Mouse (Mus musculus) macrophage (primary cell): ENCODE measurements around the gene Icam1. TPM values are rescaled to one million over a fixed set of nuclear protein-coding genes. Genes with fewer than 3 reads are reported as not detected.
A peak's percentile ranks its signal among the peaks of the same experiment; 100 is the strongest.
"Not testable (repeated sequence)": the region's sequence is repeated elsewhere in the genome, so short reads cannot be mapped to it uniquely, and the experiment has no call there.

ENCODE experiments used
- H3K27ac ChIP-seq: fragments of 350-480 bp; formaldehyde crosslinking; 2 replicates; pipeline ENCODE4 v1.9.0; 2021
- H3K36me3 ChIP-seq: fragments of 350-480 bp; formaldehyde crosslinking; 2 replicates; pipeline ENCODE4 v1.9.0; 2021; ENCODE audit errors: inconsistent target
- H3K4me3 ChIP-seq: fragments of 350-480 bp; formaldehyde crosslinking; 2 replicates; pipeline ENCODE4 v1.9.0; 2021; ENCODE audit errors: inconsistent target
- H3K79me2 ChIP-seq: fragments of 350-480 bp; formaldehyde crosslinking; 2 replicates; pipeline ENCODE4 v1.9.0; 2021; ENCODE audit errors: inconsistent target
- WGBS: methylation state at CpG from one replicate; pipeline ENCODE4 v1.1.7; 2026; ENCODE audit warnings: inconsistent platforms; ENCODE audit not compliant: missing documents; 5-methylcytosine and 5-hydroxymethylcytosine counted together
- polyA plus RNA-seq: library from polyadenylated mRNA; stranded (reverse); fragments of 250-400 nt; gene quantifications from 3 replicates; pipeline ENCODE4 v1.2.4, GENCODE M21; 2018; ENCODE audit warnings: inconsistent platforms

The Icam1 gene
- polyA plus RNA-seq, 1 experiment from 2014 or later: 39.2 TPM

- Histone ChIP-seq H3K27ac (peak within 1 kb of the TSS; percentile 58), H3K79me2 (peaks cover 16% of the 10 kb centered on the region; the same call in 1 of the 2 replicates), H3K36me3 (peaks cover 35% of the 10 kb centered on the region), H3K4me3 (peak within 1 kb of the TSS; percentile 86)
- 1% methylated on average over 72 of the region's 72 CpGs for WGBS
Measured at GRCm38 (mm10) chr9:21002627-21003551, 12.9 kb upstream of the Icam1 start, which contains the start of gene Mrpl4. Gene Mrpl4, plus strand, starts transcription at chr9:21002738.

GRCm38 (mm10) chr9:21007313-21007952, 8.4 kb upstream of the Icam1 start:
- 94% methylated on average over 10 of the region's 10 CpGs for WGBS
- peaks cover 16% of the 10 kb centered on the region; the same call in 1 of the 2 replicates for H3K79me2 ChIP-seq
- H3K27ac ChIP-seq: no peak overlapping the region
- no peak overlapping the region for H3K4me3 ChIP-seq
- peaks cover 51% of the 10 kb centered on the region for H3K36me3 ChIP-seq

GRCm38 (mm10) chr9:21008007-21008406, 7.8 kb upstream of the Icam1 start:
- 92% methylated on average over 7 of the region's 7 CpGs for WGBS
- Histone ChIP-seq H3K79me2 (peaks cover 16% of the 10 kb centered on the region; the same call in 1 of the 2 replicates), H3K4me3 (no peak overlapping the region), H3K36me3 (peaks cover 51% of the 10 kb centered on the region), H3K27ac (no peak overlapping the region)

GRCm38 (mm10) chr9:21010362-21010761, 5.4 kb upstream of the Icam1 start:
- H3K36me3 ChIP-seq: peaks cover 40% of the 10 kb centered on the region
- no peaks in the 10 kb centered on the region for H3K79me2 ChIP-seq
- H3K27ac ChIP-seq: no peak overlapping the region
- WGBS: 66% methylated on average over 2 of the region's 2 CpGs
- no peak overlapping the region for H3K4me3 ChIP-seq

GRCm38 (mm10) chr9:21010939-21011541, 4.7 kb upstream of the Icam1 start:
- WGBS: 73% methylated on average over 7 of the region's 9 CpGs
- not testable (repeated sequence) for H3K79me2 ChIP-seq, H3K4me3 ChIP-seq, H3K27ac ChIP-seq
- peaks cover 33% of the 10 kb centered on the region for H3K36me3 ChIP-seq

GRCm38 (mm10) chr9:21011846-21012312, 3.9 kb upstream of the Icam1 start:
- Histone ChIP-seq H3K4me3 (no peak overlapping the region), H3K36me3 (peaks cover 26% of the 10 kb centered on the region), H3K79me2 (peaks cover 10% of the 10 kb centered on the region), H3K27ac (no peak overlapping the region)
- WGBS: 21% methylated on average over 5 of the region's 5 CpGs

GRCm38 (mm10) chr9:21012368-21012767, 3.4 kb upstream of the Icam1 start:
- Histone ChIP-seq H3K79me2 (peaks cover 15% of the 10 kb centered on the region), H3K36me3 (peaks cover 21% of the 10 kb centered on the region), H3K4me3 (no peak overlapping the region), H3K27ac (no peak overlapping the region)
- 10% methylated on average over 1 of the region's 1 CpGs for WGBS

- 0 out of 2 replicates have a peak, but pooled peaks cover 7% of the 10 kb centered on the region for H3K36me3 ChIP-seq
- peak overlapping the region; percentile 67 for H3K4me3 ChIP-seq
- peak overlapping the region; percentile 90 for H3K27ac ChIP-seq
- WGBS: 4% methylated on average over 29 of the region's 29 CpGs
- H3K79me2 ChIP-seq: peaks cover 38% of the 10 kb centered on the region
Measured at GRCm38 (mm10) chr9:21014691-21015570, 854 bp upstream of the Icam1 start.

- H3K4me3 ChIP-seq: peak overlapping the region; percentile 67
- 6% methylated on average over 17 of the region's 17 CpGs for WGBS
- H3K27ac ChIP-seq: peak overlapping the region; percentile 90
- peaks cover 54% of the 10 kb centered on the region for H3K79me2 ChIP-seq
- H3K36me3 ChIP-seq: peaks cover 11% of the 10 kb centered on the region; the same call in 1 of the 2 replicates
Measured at GRCm38 (mm10) chr9:21016331-21017176, 769 bp downstream of the Icam1 start.

- WGBS: 21% methylated on average over 4 of the region's 4 CpGs
- peaks cover 61% of the 10 kb centered on the region for H3K79me2 ChIP-seq
- H3K36me3 ChIP-seq: peaks cover 12% of the 10 kb centered on the region; the same call in 1 of the 2 replicates
- peak overlapping the region; percentile 90 for H3K27ac ChIP-seq
- H3K4me3 ChIP-seq: peak overlapping the region; percentile 67
Measured at GRCm38 (mm10) chr9:21017177-21017575, 1.4 kb downstream of the Icam1 start.

GRCm38 (mm10) chr9:21018600-21018999, 2.8 kb downstream of the Icam1 start:
- Histone ChIP-seq H3K27ac (no peak overlapping the region), H3K79me2 (peaks cover 71% of the 10 kb centered on the region), H3K4me3 (no peak overlapping the region), H3K36me3 (peaks cover 21% of the 10 kb centered on the region; the same call in 1 of the 2 replicates)
- WGBS: 91% methylated on average over 2 of the region's 2 CpGs

GRCm38 (mm10) chr9:21021363-21021762, 5.6 kb downstream of the Icam1 start:
- peaks cover 74% of the 10 kb centered on the region for H3K79me2 ChIP-seq
- 100% methylated on average over 3 of the region's 3 CpGs for WGBS
- H3K27ac ChIP-seq: no peak overlapping the region
- H3K4me3 ChIP-seq: no peak overlapping the region
- peaks cover 48% of the 10 kb centered on the region for H3K36me3 ChIP-seq

- no peak overlapping the region for H3K4me3 ChIP-seq
- peaks cover 64% of the 10 kb centered on the region for H3K79me2 ChIP-seq
- WGBS: 93% methylated on average over 6 of the region's 6 CpGs
- peaks cover 57% of the 10 kb centered on the region for H3K36me3 ChIP-seq
- H3K27ac ChIP-seq: no peak overlapping the region
Measured at GRCm38 (mm10) chr9:21022288-21022687, 6.5 kb downstream of the Icam1 start.
